Mouse (Mus musculus) lung, postnatal 36 days (tissue): ENCODE results near the gene Pou2f2.

ENCODE experiments used
- DNase-seq: peaks from one replicate; pipeline ENCODE4 v3.0.0; 2022; ENCODE audit warnings: mixed read lengths

Gene Pou2f2

GRCm38 (mm10) chr7:25195148-25195547 is 15.6 kb upstream of the Pou2f2 start:
- DNase-seq = no peak

DNA sequence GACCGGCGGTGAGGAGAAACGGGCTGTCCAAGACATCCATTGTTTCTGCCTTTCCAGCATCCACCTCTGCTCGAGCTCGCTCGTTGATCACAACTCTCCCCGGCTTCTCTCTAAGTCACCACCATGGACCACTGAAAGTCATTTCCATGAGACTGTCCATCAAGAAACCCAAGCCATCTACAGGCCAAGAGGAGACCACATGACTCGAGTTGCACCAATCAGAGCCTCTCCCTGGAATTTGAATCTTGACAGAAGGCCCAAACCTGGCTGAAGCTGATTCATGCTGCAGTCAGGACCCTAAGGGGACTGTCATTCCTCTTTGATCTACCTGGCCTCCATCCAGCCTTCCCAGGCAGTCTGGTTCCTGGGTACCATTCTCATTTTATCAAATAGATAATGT is 12.6 kb upstream of the Pou2f2 start:
- DNase-seq = no peak

GRCm38 (mm10) chr7:25190806-25191205 is 11.3 kb upstream of the Pou2f2 start:
- DNase-seq = no peak

DNA sequence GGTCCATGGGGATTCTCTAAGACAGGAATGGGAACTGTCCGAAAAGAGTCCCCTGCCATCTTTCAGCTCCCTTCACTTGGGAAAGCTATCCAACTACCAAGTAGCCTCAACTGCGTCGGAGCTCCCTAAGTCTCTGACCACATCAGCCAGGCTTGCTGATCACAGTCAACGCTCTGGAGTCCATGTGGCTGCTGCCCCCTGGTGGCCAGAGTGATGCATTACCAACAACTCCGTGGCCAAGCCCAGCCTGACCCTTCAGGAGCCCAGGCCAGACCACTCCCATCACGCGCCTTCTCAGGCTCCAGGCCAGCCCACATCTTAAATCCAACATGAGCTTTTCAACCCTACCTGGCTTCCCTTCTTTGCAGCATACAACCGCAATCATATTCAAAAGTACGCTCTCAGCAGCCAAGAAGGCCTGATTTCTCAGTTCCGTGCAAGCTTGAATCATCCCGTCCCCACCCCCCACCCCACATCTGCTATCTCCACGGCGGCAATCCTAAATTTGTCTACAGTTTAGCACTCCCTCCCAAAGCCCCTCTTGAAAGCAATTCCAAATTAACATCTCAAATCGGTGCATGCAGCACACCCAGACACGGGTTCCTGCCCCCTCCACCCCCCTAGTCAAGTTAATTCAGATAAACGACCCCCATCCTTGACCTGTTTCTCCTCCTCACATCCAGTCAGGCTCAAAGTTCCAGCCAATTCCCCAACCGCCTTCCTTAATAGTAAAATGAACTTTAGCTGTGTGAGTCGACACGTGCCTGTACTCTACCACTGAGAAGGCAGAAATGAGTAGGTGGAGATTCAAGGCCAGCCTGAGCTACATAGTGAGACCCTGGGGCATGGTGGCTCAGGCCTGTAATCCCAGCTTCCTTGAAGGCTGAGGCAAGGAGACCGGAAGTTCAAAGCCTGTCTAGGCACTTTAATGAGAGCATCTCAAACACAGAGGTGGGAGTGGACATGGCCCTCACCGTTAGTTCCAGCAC is 8.4 kb upstream of the Pou2f2 start:
- DNase-seq = peak; percentile 91

DNA sequence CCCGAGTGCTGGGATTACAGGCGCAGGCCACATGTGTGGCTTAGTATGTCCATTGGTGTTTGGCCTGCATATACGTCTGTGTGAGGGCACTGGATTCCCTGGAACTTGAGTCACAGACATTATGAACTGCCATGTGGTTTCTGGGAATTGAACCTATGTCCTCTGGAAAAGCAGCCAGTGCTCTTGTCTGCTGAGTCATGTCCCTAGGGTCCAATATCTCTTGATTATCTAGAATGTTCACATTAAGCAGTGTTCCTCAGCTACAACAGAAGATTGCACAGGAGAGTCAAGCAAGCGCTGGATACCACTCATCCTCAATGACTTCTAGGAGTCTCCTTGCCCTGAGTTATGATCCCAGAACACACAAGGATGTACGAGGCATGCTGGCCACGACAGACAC is 4.6 kb upstream of the Pou2f2 start:
- no peak for DNase-seq

DNA sequence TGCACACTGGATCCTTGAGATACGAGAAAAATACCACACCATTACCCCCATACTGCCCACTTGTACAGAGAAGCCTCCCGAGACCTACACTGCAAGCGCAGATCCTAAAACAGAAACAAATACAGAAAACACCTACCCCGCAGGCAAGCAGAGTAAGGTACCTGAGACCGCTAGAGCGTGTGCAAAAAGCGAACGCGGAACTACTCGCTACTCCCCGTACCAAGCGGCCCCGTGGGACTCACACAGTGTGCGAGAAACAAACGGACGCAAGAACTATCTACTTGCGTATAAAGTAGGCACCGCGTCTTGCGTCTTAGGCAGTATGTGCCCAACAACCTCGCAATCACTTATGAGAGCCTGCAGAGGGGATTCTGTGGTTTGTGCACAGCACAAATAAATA is 2.3 kb upstream of the Pou2f2 start:
- DNase-seq = no peak

DNA sequence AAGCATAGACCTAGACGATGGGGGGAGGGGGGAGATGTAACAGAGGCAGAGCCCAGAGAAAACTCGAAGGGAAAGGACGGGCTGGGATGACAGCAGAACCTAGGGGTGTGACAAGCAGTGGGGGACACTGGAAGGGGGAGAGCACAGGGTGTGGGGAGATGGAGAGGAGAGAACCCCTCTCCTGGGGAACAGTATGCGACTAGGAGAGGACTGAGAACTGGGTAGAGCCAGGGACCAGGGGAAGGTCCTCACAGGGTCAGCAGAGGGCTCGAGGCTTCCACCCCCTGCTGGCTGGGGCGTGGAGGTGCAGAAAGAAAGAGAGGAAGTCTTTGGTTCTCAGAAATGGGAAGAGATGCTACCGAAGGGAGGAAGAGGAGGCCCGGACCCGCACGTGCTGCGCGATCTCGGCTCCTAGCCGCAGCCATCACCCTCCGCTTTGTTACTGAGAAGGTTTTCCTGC is 1.8 kb upstream of the Pou2f2 start:
- peak; percentile 35 for DNase-seq

GRCm38 (mm10) chr7:25180512-25180911 is 986 bp upstream of the Pou2f2 start:
- no peak for DNase-seq

DNA sequence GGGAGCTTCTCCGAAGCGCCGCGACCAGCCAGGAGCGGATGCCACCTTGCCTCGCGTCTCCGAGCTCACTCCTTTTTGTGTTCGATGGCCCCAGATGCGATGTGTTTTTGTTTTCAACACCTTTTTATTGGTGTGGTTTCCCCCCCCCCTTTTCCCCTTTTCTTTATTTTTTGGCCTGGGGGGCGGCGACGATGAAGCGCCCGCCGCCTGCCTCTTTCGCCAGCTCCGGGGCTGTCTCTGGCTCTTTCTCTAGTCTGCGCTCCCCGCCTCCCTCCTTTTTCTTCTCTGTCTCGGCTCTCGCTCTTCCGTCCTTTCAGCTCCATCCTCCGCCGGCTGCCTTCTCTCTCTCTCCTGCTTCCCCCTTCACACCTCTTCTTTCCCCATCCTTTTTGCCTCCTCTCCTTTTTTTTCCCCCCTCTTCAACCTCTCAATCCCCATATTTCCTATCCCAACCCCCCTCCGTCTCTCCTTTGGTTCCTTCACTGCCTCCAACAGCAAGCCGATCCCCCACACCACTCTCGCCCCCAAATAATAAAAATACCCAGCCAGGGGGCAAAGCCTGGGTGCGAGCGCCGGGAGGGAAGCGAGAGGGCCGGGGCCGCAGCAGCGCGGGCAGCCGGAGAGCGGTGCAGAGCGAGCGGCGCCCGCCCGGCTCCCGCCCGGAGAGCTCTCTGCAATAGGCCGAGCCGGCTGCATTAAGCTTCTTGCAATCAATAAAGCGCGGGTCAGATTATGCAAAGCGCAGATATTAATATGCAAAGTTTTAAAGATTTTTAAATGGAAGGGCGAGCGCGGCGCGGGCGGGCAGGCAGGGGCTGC is 530 bp downstream of the Pou2f2 start:
- DNase-seq = no peak

GRCm38 (mm10) chr7:25178317-25178716 is 1.2 kb downstream of the Pou2f2 start:
- no peak for DNase-seq

DNA sequence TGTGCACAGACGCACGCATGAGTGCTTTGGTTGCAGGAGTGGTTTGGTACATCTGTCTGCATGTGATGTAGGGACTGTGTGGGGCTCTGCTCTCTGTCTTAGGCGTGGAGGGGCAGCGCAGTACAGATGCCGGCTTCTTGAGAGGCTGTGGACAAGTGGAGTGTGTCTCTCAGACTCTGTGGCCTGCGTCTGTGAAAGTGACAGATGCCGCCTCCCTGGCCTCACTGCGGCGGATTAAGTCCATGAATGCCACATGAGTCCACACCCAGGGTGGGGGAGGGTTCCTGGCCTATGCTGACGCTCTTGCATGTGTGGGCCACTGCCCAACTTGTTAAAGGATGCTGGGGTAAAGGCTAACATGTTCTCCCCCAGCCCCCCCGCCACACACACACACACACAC is 5.2 kb downstream of the Pou2f2 start:
- DNase-seq = no peak

GRCm38 (mm10) chr7:25172669-25173068 is 6.9 kb downstream of the Pou2f2 start:
- DNase-seq = no peak

DNA sequence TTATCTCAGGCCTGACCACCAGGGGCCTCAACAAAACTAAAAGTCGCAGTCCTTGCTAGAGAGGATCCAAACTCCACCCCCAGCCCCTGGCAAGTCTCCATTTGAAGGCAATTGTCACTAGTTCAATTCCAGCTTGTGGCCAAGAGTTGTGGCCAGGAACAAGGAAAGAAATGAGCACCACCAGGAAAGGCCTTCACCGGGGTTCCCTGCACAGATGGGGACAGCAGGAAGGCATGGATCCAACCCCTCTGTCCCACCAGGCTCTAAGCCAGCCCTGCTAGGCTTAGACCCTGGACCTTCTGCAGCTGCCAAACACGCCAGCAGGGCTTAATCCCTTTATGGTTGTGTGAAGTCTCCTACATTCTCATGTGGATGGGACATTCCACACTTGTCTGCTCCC is 8.9 kb downstream of the Pou2f2 start:
- DNase-seq = no peak

DNA sequence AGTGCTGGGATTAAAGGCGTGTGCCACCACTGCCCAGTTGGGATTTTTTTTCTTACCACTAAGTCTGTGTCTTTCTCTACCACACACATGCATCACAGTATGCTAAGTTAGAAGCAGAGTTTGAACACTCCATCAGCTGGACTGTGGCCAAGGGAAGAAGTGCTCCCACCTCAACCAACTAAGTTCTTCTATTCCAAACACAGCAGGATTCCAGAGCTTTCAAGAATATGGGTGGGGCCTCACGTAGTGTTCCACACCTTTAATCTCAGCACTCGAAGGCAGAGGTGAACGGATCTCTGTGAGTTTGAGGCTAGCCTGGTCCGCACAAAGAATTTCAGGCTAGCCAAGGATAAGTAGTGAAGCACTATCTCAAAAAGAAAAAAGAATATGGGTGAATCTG is 13.4 kb downstream of the Pou2f2 start:
- DNase-seq = no peak

DNA sequence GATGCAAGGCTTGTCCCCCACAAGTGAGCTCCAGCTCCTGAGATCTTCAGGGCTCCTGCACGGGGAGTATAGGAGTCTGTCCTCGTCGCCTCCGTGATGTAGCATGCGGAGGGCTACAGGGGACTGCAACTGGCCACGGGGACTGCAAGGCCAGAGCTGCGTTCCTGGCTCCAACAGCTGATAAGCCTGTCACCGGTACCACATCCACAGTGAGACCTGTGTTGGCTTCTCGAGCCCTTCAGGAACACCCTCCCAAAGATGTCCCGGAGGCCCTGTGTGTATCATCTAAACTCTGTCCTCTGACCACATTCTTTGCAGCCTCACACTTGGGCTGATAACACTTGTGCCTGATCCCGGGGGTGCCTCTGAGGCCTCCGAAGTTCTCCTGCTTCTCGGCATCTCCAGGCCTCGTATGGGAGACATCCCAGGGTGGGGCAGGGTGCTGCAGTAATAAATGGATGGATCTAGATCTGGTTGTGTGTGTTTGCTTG is 23.3 kb downstream of the Pou2f2 start:
- no peak for DNase-seq

GRCm38 (mm10) chr7:25155469-25156157 is 23.9 kb downstream of the Pou2f2 start:
- DNase-seq = peak; percentile 76

GRCm38 (mm10) chr7:25154648-25155047 is 24.9 kb downstream of the Pou2f2 start:
- no peak for DNase-seq

DNA sequence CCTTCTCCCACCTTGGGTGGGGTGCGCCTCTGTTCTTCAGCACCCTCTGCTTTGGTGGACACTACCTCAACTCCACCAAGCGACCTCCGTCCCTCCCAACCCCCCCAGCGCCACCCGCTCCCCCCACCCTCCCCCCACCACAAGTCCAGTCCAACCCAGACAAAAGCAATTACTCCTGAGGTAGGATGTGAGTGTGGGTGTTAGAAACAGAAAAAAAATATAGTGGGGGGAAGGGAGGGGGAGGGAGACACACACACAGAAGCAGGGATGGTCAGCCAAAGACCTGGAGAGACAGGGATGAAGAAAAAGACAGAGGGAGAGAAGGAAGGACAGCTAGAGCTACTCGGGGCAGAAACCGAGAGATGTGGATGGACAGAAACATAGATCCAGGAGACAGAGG is 25.7 kb downstream of the Pou2f2 start:
- DNase-seq = no peak

DNA sequence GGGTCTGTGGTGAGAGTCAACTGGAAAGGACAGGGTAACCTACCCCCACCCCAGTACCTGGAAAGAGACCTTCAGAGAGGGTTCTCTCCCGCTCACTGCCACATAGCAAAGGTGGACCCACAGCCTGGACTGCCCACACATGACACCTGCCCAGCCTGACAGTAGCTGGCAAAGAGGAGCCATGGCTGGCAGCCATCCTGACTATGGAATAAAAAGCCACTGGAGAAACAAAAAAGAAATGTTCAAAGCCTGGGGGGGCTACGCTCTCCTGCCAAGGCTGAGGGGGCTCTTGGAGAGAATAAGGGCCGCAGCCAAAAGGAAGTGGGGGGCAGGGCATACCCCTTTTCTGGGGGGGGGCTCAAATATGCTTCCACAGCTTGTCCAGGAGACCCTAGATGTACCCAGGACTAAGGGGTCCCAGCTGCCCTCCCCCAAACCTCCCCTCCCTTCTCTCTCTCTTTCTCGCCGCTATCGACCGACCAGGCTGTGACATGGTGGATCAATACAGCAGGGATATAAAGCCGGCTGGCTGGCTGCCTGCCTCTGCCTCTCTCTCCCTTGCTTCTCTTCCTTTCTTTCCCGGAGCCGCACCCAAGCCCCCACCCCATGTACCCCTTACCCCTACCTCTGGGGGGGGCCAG is 27.5 kb downstream of the Pou2f2 start:
- DNase-seq = no peak

GRCm38 (mm10) chr7:25151009-25151408 is 28.5 kb downstream of the Pou2f2 start:
- no peak for DNase-seq

DNA sequence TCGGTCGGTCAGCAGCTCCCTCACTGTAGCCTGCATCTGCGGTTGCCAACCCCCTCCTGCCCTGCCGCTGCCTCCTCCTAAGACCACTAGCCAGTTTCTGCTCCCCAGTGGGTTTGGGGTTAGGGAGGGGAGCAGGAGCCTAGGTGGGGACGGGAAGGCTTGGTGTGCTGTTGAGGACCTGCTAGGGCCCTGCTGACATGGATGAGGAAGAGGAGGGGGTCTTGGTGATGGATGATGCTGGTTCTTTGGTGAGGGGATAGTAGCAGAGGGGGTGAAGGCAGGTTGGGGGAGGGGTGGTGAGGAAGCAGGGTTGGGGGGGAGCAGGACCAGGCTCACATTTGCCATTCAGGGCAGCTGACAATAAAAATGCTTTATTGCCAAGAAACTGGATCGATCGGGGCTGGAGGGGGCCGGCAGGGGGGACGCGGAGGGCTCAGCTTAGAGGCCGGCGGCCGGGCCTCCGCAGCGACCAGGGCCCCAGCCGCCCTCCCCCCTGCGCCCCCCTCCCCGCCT is 29.3 kb downstream of the Pou2f2 start:
- DNase-seq = no peak

DNA sequence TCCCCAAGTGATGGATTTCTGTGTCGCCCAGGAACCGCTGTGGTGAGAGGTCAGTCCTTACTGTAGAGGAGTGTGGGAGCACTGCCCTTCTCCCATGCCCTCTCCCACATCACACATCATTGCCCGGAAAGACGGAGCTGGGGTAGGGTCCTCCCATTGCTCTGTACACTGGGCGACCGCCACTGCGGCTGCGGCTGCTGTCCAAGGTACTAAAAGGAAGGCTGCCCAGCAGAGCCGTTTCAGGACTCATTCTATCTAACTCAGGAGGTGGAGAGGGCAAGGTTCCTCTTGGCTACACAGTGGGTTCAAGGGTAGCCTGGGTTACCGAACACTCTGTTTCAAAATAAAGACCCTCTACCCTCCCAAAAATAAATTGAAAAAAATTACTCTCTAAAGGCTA is 33.6 kb downstream of the Pou2f2 start:
- DNase-seq = no peak
